Mouse (Mus musculus): Measurements from ENCODE around the gene Tmem52b.
"Not testable (repeated sequence)": the region's sequence is repeated elsewhere in the genome, so short reads cannot be mapped to it uniquely, and the experiment has no call there.

Gene Tmem52b

DNA sequence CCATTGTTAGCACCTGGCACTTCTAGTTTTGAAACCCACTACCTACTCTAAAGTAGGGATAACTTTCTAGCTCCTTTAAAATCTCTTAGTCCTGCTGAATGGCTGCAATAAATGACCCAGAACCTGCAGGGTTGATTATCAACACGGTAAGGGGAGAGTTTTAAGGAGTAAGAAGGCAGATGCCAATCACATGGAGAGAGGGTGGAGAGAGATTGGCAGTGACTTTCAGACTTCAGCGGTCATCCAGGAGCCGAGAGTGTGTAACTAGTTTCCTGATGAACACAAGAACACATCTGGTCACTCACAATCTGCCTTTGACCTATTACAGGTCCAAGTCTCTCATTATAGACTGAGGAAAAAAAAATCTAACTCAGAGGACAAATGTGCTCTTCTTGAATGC, at the start of gene Tmem52b:
Tmem52b (plus strand) TSS at position 189 of the 400 bp plus-strand sequence.
- DNase-seq (ENCODE audit: low spot score in 2 of 2), result no peak

DNA sequence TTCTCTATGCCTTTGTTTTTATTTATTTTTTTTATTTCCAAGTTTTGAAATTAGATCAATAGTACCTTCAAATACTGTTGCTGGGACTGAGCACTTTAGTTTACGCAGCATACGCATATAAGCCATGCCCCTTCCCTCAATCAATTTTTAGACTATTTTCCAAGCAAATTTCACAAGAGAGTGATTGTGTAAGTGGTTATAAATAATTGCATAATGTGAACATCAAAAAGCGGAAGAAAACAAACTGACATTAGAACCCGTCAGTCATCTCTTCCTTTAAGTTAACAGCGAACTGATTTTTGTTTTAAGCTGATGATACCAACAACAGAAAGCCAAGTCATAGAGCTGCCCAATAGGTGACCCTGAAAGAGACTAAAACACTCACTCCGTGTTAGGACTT, 41.0 kb upstream of the Tmem52b start:
- DNase-seq (ENCODE audit: low spot score in 2 of 2), result no peak

DNA sequence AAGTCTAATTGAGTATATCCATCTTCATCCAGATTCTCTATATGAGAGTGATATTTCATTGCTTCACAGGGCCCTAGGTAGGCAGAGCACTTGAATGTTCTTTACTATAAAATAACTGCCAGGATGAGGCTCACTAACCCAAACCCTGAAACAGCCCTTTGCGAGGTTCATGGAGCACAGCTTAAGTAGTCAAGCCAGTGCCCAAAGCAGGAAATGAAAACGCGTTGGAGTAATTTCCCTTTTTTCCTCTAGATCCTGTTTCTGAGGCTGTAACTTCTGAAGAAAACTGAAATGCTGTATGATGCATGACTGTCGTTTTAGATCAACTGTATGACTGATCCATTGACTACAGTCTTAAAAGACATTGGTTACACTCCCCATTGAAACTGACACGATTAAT, 39.7 kb upstream of the Tmem52b start:
- no peak for DNase-seq (ENCODE audit: low spot score in 2 of 2)

DNA sequence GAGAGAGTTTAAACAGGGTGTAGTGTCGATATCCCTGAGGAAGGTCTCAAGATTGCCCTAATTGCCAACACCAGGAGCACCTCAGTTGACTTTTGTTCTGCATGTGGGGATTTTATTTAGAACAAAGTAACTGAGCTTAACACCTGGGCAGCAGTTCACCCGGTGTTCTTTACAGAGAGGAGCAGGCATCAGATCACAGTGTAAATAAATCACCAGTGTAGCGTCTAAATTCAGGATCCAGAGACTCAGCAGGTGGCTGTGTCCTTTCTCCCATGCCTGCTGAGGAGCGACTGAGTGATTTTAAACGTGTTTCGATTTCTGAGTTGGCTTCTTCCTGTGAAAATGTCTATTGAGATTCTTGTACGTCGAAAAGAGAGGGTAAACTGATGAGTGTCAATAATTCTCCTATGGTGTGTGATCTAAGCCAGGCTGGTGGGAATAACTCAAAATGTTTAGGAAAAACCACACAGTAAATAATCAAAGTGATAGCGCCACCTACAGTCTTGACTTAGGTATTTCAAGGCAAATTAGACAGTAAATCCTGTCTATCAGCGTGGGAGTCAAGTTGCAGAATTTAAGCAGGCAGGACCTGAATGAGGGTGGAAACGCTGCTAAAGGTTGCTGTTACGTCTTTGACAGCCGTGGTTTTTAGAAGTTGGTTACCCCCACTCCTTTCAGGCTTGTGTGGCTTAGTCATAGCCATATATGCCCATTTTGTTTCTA, 35.8 kb upstream of the Tmem52b start:
- no peak for DNase-seq (ENCODE audit: low spot score in 2 of 2)

DNA sequence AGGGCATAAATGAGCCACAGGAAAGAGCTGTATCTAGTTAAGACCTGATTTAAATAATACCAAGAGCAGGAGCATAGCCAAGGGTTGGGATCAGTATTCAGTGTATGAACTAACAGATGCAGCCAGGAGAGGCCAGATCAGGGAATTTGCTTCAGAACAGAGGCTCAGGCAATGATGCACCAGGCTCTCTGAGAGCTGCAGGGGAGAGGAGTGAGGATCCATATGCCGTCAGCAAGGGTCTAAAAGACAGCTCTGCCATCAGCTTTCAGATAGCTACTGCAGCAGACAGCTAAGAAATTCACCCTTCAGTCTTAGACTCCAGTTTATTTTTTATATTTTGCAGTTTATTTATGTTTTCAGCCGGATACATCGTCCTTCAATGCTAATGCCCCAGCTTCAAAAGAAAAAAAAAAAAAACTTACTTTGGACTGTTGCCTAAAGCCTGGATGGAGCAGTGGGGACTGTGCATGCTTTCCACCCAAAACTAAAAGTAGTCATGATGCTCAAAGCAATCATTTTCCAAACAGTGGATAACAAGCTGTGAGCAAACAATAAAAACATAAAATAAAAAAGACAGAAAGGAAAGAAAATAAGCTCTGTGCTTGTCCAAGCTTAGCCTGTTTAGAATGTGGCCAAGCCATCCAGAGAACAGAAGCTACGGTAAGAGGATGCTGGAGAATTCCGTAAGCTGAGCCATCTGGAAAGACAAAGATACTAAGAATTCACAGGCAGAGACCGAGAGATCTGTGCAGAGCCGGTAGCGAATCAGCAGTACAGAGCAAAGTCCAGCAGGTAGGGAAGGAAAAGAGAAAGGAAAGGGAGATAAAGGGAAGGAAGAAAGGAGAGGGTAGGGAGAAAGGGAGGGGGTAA, 32.0 kb upstream of the Tmem52b start:
- DNase-seq (ENCODE audit: low spot score in 2 of 2), result no peak

DNA sequence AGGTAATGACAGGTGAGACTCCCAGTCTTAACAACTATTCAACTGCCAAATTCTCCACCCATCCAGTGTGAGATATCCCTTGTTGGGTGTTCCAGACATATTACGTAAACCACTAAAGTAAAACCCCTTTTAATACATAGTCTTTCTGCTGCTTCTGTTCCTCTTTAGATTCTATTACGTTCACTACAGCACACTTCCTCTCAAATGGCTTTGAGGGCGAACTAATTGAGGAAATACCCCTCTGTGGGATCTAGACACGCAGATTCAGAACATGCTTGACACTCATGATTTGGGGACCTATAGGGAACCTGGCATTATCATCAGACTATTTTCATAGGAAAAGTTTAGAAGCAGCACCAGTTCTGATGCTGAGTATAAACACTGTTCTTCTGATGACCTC, 17.4 kb upstream of the Tmem52b start:
- DNase-seq (ENCODE audit: low spot score in 2 of 2), result no peak

DNA sequence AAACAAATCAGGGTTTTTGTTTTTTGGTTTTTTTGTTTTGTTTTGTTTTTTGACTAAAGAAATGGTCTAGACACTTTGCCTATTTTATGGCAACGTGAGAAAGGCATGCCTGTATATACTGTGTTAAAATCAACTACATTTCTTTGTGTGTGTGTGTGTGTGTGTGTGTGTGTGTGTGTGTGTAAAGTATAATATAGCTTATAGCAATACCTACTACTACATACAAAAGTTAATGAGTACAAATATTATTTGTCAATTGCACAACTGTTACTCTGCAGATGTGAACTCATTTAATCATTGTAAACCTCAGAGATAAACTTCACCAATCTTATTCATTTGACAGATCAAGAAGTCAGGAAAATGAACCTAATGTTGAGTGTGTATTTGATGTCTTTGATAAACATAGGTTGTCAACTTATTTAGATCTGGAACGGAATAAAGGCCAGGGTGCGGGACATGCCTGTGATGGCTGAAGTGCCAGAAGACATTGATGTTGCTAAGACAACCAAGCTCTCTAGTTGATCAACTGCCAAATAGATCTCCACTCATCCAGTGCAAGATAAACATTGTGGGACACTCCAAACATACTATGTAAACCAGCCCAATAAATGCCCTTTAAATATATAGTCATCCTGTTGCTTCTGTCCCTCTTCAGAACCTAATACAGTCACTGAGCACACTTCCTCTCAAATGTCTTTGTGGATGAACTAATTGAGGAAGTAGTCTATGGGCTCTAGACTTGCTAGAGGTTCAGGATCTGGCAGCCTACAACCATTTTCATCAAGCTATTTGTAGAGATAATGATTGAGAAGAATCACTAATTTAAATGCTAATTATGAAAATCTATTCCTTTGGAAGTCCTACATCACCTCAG, 14.8 kb upstream of the Tmem52b start:
- DNase-seq (ENCODE audit: low spot score in 2 of 2), result no peak

DNA sequence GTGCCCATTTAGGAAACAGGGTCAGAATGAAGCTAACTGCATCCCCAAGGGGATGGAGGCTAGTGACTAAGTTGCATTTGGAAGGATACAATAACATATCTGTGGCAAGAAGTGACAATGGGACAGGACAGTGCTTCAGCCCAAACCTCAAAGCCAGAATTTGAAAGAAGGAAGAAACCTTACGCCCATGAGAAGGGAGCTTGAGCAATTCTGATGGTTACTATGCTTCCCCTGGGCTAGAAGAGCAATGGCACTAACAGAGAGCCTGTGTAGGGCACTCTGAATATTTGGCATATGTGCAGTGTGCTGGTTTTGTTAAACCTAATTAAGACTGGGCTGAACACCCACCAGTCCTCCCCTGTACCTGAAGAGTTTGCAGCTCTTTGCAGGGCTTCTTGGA, 12.8 kb upstream of the Tmem52b start:
- not testable (repeated sequence) for DNase-seq (ENCODE audit: low spot score in 2 of 2)

DNA sequence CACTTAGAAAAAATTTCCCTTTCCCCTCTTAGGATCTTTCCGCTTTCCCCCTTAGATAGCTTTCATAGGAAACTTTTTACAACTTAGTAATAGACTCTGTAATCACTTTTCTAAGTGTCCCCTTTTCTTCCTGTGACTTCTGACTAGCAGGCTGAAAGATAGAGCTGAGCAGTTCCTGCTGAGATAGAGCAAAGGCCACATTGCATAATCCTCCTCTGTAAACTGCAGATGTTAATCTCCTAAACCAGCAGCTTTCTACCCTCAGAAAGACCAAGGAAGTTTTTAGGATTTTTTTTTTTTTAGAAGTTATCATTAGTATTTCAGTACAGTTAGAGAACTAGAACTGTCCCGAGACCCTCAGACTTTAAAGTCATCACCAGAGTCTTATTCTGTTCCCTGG, 8.9 kb upstream of the Tmem52b start:
- DNase-seq (ENCODE audit: low spot score in 2 of 2), result no peak

DNA sequence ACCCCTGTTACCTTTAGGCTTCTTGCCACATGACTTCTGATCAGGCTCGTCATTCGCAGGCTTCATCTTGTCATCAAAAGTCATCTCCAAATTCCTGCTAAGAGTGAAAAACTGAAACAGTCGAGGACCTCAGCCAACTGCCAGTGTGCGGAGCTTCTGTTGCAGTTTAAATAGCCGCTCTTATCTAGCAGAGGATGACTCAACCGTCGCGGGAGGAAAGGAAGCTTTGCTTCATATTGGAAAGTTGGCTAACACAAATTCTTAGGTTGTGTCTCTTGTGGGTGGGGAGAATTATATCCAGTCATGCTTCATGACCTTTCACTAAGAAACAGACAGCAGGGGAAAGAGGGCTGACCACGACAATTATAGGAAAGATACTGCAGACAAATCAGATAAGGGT, 5.3 kb upstream of the Tmem52b start, which contains the start of gene Olr1:
Olr1 (minus strand) TSS at position 142 of the 400 bp plus-strand sequence.
- DNase-seq (ENCODE audit: low spot score in 2 of 2), result no peak

DNA sequence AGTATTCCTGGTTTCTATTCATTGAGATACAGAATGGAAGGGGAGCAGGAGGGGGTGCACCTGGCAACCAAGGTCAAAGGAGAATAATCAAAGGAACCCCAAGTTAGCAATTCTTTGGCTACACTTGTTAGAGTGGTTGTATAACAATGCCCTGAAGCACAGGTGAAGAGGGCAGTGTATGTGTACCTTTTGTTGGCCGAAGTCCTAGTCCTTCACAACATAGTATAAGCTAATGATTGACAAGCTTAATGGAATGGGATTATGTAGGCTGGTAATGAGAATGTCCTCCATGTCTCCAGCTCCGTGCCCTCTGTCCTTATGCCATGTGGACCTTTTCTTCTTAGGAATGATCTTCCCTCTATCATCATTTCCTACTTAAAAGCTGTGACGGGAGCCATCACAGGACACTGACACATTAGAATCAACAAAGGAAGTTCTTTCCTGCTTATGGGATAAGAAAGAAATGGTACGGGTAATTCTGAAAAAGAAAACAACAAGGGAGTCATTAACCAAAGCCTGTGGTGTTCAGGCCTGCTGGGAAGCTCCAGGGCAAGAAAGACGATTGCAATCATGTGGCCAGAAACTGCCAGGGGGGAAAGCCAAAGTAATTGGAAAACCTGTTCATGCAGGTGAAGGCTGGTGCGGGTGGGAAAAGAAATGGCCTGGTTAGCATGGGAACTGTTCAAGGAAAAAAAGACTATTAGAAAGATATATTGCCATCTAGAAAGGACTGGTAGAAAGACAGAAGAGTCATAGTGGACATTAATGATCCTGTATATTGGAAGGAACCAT, 2.0 kb upstream of the Tmem52b start:
- no peak for DNase-seq (ENCODE audit: low spot score in 2 of 2)

DNA sequence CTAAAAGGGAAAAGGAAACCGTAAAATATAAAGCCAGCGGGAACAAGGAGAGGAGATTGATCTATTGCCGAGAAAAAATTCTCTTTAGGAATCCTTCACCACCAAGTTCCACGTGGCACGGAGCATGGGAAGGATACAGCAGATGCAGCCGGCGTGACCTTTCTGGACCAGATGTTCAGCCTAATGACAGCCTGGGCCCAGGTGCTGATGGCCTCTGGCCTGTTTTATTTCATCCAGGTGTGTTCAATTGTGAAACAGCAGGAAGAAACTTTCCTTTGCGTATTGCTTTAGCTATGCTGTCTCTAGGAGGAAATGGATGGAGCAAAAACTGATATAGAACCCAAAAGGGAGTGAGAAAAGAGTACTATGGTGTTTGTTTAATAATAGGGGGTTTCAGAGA, 513 bp downstream of the Tmem52b start:
- no peak for DNase-seq (ENCODE audit: low spot score in 2 of 2)

DNA sequence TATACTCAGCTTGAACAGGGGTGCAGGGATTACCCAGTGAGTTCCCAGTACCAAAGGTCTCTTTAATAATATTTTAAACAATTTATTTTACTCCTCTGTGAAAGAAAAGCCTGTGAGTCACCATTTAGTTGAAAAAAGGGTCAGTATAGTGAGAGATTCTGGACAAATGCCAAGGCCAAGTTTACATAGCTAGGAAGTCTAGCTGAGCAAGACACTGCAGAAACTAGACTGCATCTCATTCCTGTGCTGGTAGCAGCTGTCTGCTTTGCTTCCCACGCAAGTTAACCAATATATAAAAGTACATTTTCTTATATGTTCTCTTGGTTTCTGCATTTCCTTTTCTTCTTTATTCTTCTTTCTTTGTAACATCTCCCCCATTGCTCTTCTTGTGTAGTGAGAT, 1.1 kb downstream of the Tmem52b start:
- no peak for DNase-seq (ENCODE audit: low spot score in 2 of 2)

DNA sequence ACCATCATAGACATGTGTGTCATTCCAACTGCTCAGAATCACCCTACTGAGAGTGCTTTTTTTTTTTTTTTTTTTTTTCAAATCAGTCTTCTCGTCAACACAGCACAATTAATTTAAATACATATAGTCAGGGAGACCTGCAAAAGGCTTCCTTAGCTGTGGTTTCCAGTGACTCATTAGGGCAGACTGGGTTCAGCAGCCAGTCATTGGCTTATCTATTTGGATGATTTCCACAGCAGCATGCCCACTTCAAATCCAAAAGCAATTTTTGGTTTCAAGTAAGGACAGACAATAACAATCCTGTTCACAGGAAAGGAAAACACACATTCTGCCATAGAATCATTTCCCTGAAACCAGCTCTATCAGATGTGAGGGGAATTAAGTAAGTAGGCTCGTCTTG, 2.0 kb downstream of the Tmem52b start:
- no peak for DNase-seq (ENCODE audit: low spot score in 2 of 2)

DNA sequence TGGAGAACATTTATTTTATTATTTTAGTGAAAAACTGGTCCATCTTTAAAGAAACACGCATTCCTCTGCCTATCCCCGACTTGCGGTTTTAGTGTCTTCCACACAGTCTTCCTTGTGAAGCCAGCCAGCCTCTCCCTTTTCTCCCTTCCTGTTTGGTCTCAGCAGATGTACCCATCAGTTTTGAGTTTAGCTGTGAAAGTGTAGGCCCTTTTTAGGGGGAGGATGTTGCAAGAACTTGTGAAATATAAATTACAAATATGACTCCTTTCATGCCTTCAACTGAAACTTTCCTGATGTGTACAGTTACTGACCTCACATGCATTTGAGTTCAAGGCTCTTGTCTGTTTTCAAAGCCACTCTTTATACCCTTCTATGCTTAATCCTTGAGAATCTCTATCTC, 2.7 kb downstream of the Tmem52b start:
- DNase-seq (ENCODE audit: low spot score in 2 of 2), result no peak

DNA sequence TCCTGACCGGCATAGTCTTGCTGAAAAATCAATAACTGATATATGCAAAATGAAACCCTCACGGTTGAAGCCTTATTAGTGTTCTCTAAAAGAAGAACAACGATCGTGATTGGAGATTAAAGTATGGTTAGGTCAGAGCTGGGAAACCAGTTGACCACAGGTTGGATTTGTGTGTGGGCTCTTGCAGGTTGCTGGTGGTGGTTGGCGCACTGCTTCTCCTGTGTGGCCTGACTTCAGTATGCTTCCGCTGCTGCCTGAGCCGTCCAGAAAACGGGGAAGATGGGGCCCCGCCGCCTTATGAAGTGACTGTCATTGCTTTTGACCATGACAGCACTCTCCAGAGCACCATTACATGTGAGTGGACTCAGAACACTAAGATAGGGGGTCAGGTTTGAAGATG, 4.0 kb downstream of the Tmem52b start:
- no peak for DNase-seq (ENCODE audit: low spot score in 2 of 2)

DNA sequence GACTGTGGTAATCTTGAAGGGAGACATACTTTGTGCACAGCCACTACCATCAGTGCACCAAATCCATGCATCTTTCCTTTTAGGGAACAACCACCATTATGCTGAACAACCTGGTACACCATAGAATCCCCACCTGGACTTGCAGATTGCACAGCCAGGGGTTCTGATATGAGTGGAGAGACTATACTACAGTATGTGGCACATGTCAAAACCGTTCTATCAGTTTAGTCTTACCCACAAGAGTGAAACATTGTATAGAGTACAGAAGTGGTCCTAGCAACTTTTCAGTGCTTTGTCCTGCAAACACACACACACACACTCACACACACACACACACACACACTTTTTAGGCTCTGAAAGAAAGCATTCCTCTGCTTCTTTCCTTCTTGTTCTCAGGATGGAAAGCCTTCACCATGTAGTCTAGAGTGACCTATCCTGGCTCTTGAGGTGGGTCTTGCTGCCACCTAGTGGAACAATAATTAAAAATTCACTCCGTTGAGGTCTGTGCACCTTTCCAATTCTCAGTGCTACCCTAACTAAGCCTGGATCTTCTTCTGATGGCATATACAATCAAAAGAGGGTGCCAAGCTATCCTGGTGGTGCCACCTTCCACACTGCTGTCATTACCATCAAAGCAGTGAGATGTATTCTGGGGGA, 5.5 kb downstream of the Tmem52b start:
- peak in 1 of 2 experiments; percentile 20 for DNase-seq (ENCODE audit: low spot score in 2 of 2)

DNA sequence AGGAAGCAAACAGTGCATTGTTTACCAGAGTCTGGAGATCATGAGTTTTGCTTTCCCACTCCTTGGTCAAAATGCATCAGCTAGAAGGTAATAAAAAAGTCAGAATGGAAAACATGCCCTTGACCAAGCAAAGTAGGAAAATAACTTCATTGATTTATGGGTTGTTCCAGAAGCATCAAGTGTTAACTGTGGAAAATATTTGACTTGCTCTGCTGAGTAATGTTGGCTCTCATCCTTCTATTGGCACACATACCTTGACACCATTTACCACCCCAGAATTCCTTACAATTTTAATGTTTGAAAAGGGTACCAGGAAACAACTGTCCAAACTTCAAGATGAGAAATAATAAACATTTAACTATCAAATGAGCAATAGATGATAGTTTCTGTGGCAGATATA, 13.7 kb downstream of the Tmem52b start:
- no peak for DNase-seq (ENCODE audit: low spot score in 2 of 2)

DNA sequence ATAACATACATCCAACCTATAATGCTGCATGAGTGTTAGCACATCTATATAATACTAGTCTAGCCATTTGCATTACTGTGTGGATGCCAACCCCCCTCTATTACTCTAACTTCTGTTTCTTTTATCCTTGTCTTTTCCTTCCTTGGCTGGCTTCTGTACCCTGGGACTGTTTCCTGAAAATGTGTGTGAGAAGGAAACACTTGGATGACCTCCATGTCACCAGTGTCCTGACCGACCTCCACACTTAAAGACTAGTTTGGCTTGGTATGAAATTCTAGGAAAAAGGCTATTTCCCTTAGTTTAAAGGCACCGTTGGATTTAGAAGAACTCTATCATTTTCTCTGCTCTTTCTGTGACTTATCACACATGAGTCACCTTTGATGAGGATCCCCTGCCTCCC, 15.1 kb downstream of the Tmem52b start:
- no peak for DNase-seq (ENCODE audit: low spot score in 2 of 2)

DNA sequence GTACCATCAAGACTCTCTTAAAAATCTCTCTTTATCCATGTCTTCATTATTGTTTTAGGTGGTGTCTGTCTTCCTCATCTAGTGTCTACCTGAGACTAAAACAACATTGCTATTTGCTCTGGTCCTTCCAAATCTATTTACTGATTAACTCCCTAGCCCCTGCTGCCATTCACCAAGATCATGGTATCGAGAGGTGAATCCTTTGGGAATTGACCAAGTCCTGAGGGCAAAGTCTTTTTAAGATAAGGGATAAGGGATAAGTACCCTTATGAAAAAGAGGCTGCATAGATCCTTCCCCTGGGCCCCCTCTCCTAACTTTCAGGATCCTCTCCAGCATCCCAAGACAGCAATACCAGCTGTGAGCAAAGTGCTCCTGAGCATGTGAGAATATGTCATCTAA, 17.2 kb downstream of the Tmem52b start:
- no peak for DNase-seq (ENCODE audit: low spot score in 2 of 2)

DNA sequence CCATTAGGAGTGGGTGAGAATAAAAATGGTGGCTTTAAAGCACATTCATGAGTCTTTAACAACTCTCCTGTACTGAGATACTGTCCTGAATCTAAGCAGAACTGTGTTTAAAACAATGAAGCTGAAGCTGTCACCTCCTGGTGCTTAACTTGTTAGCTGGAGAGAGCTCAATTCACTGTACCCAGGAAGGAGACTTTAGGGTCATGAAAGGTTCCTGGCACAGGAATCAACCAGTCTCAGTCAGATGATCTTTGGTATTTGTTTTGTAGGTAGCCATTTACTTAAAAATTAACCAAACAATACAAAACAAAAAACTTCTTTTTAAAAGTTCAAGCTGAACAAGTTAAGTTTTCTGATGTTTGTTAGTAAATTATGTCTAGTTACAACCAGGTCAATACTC, 17.9 kb downstream of the Tmem52b start:
- DNase-seq (ENCODE audit: low spot score in 2 of 2), result no peak
